ENCODE assay signal across 8 mouse cellular contexts in the genomic region with DNA sequence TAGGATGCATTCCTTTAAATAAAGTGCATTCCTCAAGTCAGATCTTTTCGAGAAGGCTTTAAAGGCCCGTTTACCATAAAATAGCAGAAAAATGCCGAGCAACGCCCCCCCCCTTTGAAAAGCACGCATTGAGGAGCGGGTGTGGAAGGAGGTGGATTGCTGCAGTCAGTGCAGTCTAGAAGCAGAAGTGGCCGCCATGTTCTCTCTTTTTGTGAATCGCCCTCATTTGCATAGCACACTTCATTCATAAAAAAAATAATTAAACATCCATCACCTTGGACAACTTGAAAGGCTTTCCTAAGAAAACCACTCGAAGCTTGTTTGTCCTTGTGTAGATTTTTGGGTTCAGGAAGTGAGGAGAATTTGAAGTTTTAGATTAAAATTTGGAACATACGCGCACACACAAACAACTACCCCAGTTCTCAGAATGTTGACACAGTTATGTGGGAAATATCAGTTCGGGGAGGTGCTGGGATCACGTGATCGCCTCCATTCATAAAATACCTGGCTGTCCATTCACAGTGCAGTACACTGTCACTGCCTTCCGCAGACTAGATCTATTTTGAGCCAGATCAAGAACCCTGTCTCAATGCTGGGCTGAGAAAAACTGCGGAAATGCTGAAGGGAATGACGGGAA. TPM values are rescaled to one million over a fixed set of nuclear protein-coding genes. Genes with fewer than 3 reads are reported as not detected.
DNase-seq lines count a peak whose midpoint lies in the region; ATAC-seq and TF ChIP-seq lines count a peak whose summit lies in the region.

No protein-coding gene starts in this region.

- no peak for TF ChIP-seq CTCF in E14TG2a.4 (conservative IDR thresholded peaks at IDR 0.05; ENCODE audit: low read length)
- TF ChIP-seq CTCF in kidney, postnatal 0 days (IDR thresholded peaks at IDR 0.05; ENCODE audit: low read depth) = no peak
- TF ChIP-seq CTCF in liver, postnatal 0 days (IDR thresholded peaks at IDR 0.05; ENCODE audit: low read depth) = no peak

- H3K9me3 ChIP-seq in E14TG2a.4 (ENCODE audit: low read length) = no peaks in the 10 kb centered on the region
- no peaks in the 10 kb centered on the region for H3K9me3 ChIP-seq in embryonic facial prominence, embryonic 10.5 days
- H3K9me3 ChIP-seq in heart, embryonic 13.5 days = no peaks in the 10 kb centered on the region
- H3K9me3 ChIP-seq in kidney, postnatal 0 days (replicated peaks; ENCODE audit: low read length) = no peaks in the 10 kb centered on the region
- no peaks in the 10 kb centered on the region for H3K9me3 ChIP-seq in liver, postnatal 0 days (ENCODE audit: low read length)
- H3K9me3 ChIP-seq in neural tube, embryonic 13.5 days = no peaks in the 10 kb centered on the region

- peaks cover 6% of the 10 kb centered on the region; the same call in 1 of the 2 replicates for H3K36me3 ChIP-seq in E14TG2a.4 (ENCODE audit: insufficient read depth, low read length)
- H3K36me3 ChIP-seq in embryonic facial prominence, embryonic 10.5 days (replicated peaks) = peaks cover 8% of the 10 kb centered on the region
- 0 out of 2 replicates have a peak, but pooled peaks cover 3% of the 10 kb centered on the region for H3K36me3 ChIP-seq in heart, embryonic 13.5 days
- no peaks in the 10 kb centered on the region for H3K36me3 ChIP-seq in kidney, postnatal 0 days (ENCODE audit: insufficient read depth, low read length)
- no peaks in the 10 kb centered on the region for H3K36me3 ChIP-seq in liver, postnatal 0 days (replicated peaks; ENCODE audit: insufficient read depth, low read length)
- no peaks in the 10 kb centered on the region for H3K36me3 ChIP-seq in neural tube, embryonic 13.5 days

- H3K27ac ChIP-seq in embryonic facial prominence, embryonic 10.5 days (replicated peaks) = peak overlapping the region; percentile 99
- H3K27ac ChIP-seq in heart, embryonic 13.5 days (replicated peaks) = peak overlapping the region; percentile 100
- no peak overlapping the region; the same call in 1 of the 2 replicates for H3K27ac ChIP-seq in kidney, postnatal 0 days
- H3K27ac ChIP-seq in liver, postnatal 0 days (ENCODE audit: low read depth) = peak overlapping the region; percentile 24
- 0 out of 2 replicates have a peak overlapping the region, but pooled peaks have one; percentile 9 for H3K27ac ChIP-seq in neural tube, embryonic 13.5 days (replicated peaks)

- H3K4me3 ChIP-seq in E14TG2a.4 (replicated peaks; ENCODE audit: low read length) = peak overlapping the region; percentile 89
- peak overlapping the region; percentile 92 for H3K4me3 ChIP-seq in embryonic facial prominence, embryonic 10.5 days
- H3K4me3 ChIP-seq in heart, embryonic 13.5 days = peak overlapping the region; percentile 92
- peak overlapping the region; percentile 81 for H3K4me3 ChIP-seq in kidney, postnatal 0 days (replicated peaks; ENCODE audit: low read depth, low read length)
- peak overlapping the region; percentile 85 for H3K4me3 ChIP-seq in liver, postnatal 0 days (ENCODE audit: low read depth, low read length)
- peak overlapping the region; percentile 91 for H3K4me3 ChIP-seq in neural tube, embryonic 13.5 days

- peak overlapping the region; percentile 88 for H3K4me2 ChIP-seq in heart, embryonic 13.5 days
- peak overlapping the region; percentile 71 for H3K4me2 ChIP-seq in kidney, postnatal 0 days (ENCODE audit: low read length)
- peak overlapping the region; percentile 95 for H3K4me2 ChIP-seq in liver, postnatal 0 days (ENCODE audit: low read depth, low read length)
- peak overlapping the region; percentile 79 for H3K4me2 ChIP-seq in neural tube, embryonic 13.5 days

- H3K9ac ChIP-seq in heart, embryonic 13.5 days = peak overlapping the region; percentile 99
- peak overlapping the region; percentile 99 for H3K9ac ChIP-seq in kidney, postnatal 0 days (ENCODE audit: low read depth, low read length)
- H3K9ac ChIP-seq in liver, postnatal 0 days (replicated peaks) = peak overlapping the region; percentile 87
- H3K9ac ChIP-seq in neural tube, embryonic 13.5 days = peak overlapping the region; percentile 98

- H3K4me1 ChIP-seq in E14TG2a.4 (replicated peaks; ENCODE audit: low read depth, low read length) = peaks cover 47% of the 10 kb centered on the region
- peaks cover 38% of the 10 kb centered on the region for H3K4me1 ChIP-seq in embryonic facial prominence, embryonic 10.5 days
- H3K4me1 ChIP-seq in heart, embryonic 13.5 days = peaks cover 30% of the 10 kb centered on the region
- 0 out of 2 replicates have a peak, but pooled peaks cover 3% of the 10 kb centered on the region for H3K4me1 ChIP-seq in kidney, postnatal 0 days (replicated peaks; ENCODE audit: insufficient read depth, low read length)
- H3K4me1 ChIP-seq in liver, postnatal 0 days (ENCODE audit: insufficient read depth) = peaks cover 13% of the 10 kb centered on the region
- peaks cover 29% of the 10 kb centered on the region for H3K4me1 ChIP-seq in neural tube, embryonic 13.5 days (replicated peaks)

- WGBS in embryonic facial prominence, embryonic 10.5 days = 14% methylated on average over 17 of the region's 17 CpGs
- 3% methylated on average over 17 of the region's 17 CpGs for WGBS in heart, embryonic 13.5 days
- WGBS in kidney, postnatal 0 days = 2% methylated on average over 17 of the region's 17 CpGs
- WGBS in liver, postnatal 0 days (ENCODE audit: insufficient replicate concordance) = 1% methylated on average over 17 of the region's 17 CpGs
- WGBS in neural tube, embryonic 13.5 days = 5% methylated on average over 17 of the region's 17 CpGs

- TF ChIP-seq EP300 in liver, postnatal 0 days (IDR thresholded peaks at IDR 0.05; ENCODE audit: low read depth) = no peak

- H3K27me3 ChIP-seq in E14TG2a.4 (ENCODE audit: insufficient read depth, low read length) = 0 out of 2 replicates have a peak, but pooled peaks cover 2% of the 10 kb centered on the region
- H3K27me3 ChIP-seq in embryonic facial prominence, embryonic 10.5 days (replicated peaks; ENCODE audit: low read depth, poor library complexity, severe bottlenecking) = no peaks in the 10 kb centered on the region
- no peaks in the 10 kb centered on the region for H3K27me3 ChIP-seq in heart, embryonic 13.5 days (replicated peaks)
- H3K27me3 ChIP-seq in kidney, postnatal 0 days (ENCODE audit: insufficient read depth, low read length) = no peaks in the 10 kb centered on the region
- H3K27me3 ChIP-seq in liver, postnatal 0 days (ENCODE audit: insufficient read depth, low read length) = no peaks in the 10 kb centered on the region
- no peaks in the 10 kb centered on the region for H3K27me3 ChIP-seq in neural tube, embryonic 13.5 days

- peak; percentile 20; the same call in 1 of the 2 replicates for ATAC-seq in heart, embryonic 13.5 days (ENCODE audit: extremely low read depth, insufficient number of reproducible peaks, low FRiP score, low TSS enrichment)
- ATAC-seq in kidney, postnatal 0 days (replicated peaks; ENCODE audit: low FRiP score, low read depth) = no peak
- ATAC-seq in liver, postnatal 0 days = peak; percentile 53
- ATAC-seq in neural tube, embryonic 13.5 days (ENCODE audit: low read depth) = peak; percentile 34

- DNase-seq in adrenal gland, postnatal 10 days = peak; percentile 73
- peak; percentile 59 for DNase-seq in embryonic facial prominence, embryonic 10.5 days (ENCODE audit: low spot score)
- DNase-seq in kidney, postnatal 0 days (ENCODE audit: low spot score) = peak; percentile 82
- DNase-seq in liver, postnatal 0 days = peak; percentile 69
- peak; percentile 38 to 48 for DNase-seq in thymus, postnatal 10 days (ENCODE audit: low spot score in 2 of 2)

RNA-seq across cellular contexts. Expression of gene Spred1, which starts 1.6 kb away (rescaled TPM):
- 10 to 100 TPM; 54.5 to 67.9 TPM for total RNA-seq in adrenal gland, postnatal 10 days (2021)
- 13.8 and 14.5 TPM in 2 replicates for polyA plus RNA-seq in embryonic facial prominence, embryonic 10.5 days (2016; fragmentation: Nextera tagmentation; extraction: Ambion mirVana)
- 3.8 and 5.7 TPM in 2 replicates for polyA plus RNA-seq in heart, embryonic 13.5 days (2015; fragmentation: Nextera tagmentation; extraction: Ambion mirVana)
- 16.2 and 17.5 TPM in 2 replicates for polyA plus RNA-seq in kidney, postnatal 0 days (2015; fragmentation: Nextera tagmentation; extraction: Ambion mirVana)
- polyA plus RNA-seq in liver, postnatal 0 days (2015; fragmentation: Nextera tagmentation; extraction: Ambion mirVana) = 2.7 and 2.8 TPM in 2 replicates
- polyA plus RNA-seq in neural tube, embryonic 13.5 days (2015; fragmentation: Nextera tagmentation; extraction: Ambion mirVana) = 11.8 and 12.5 TPM in 2 replicates
